Mouse (Mus musculus): ENCODE results near the gene Pcsk1.

Gene Pcsk1

GRCm38 (mm10) chr13:75089721-75090410 lies at the start of gene Pcsk1:
Pcsk1 (plus strand) TSS chr13:75089826.
- WGBS, result under 1% methylated on average over 28 of the region's 28 CpGs

GRCm38 (mm10) chr13:75063947-75064346 lies 25.7 kb upstream of the Pcsk1 start:
- WGBS, result 82% methylated on average over 3 of the region's 3 CpGs

- 37% methylated on average over 6 of the region's 6 CpGs for WGBS
Measured at GRCm38 (mm10) chr13:75088597-75088996, 1.0 kb upstream of the Pcsk1 start.

DNA sequence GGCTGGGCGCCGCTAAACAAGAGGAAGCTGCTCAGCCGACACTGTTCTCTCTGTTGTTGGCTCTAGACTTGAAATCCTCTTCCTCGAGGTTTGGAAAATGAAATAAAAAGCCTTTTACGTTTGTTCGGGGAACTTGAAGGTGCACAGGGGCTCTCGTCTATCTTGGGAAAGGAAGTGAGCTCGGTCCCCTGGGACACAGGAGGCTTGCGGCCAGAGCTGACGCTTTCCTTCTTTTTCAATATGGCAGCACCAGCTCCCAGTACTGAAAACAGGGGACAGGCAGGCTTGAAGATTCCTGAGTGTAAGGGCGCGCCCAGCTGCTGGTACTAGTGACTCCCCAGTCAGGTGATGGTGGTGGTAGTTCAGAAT lies 769 bp downstream of the Pcsk1 start:
- WGBS, result 2% methylated on average over 12 of the region's 12 CpGs

- 37% methylated on average over 5 of the region's 5 CpGs for WGBS
Measured at GRCm38 (mm10) chr13:75091071-75091470, 1.4 kb downstream of the Pcsk1 start.

DNA sequence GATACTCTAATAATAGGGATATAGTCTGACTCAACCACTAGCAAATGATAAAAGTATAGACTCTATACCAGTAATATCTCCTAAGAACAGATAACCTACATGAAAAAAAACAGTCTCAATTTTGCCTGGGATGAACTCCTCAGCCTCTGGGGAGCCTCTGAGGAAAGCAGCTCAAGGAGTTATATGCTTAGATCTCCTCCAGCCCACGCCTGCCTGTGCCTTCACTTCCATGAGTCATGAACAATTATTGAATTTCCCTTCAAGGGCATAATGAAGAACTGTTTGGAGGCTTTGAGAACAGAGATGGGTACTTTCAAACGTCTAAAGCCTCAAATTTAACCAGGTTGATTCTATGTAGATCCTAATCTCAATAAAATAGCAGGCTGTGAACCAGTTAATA lies 23.5 kb downstream of the Pcsk1 start:
- WGBS, result 21% methylated on average over 2 of the region's 2 CpGs

DNA sequence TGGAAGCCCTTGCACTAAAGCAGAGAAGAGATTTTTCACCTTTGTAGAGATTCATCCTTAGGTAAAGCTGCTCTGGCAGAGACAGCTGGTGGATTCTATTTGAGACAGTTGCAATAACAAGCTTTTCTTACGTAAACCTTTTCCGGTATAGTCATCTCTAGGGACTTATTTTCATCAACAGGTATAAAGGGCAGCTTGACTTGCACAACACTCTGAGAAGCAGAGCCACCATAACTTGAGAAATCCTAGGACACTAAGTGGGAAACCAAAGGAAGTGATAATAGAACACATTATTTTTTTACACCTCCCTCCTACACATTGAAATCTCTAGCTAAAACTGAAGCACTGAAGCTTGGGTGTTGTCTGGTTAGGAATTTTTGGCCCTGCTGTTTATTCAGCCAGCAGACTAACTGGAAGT lies 24.4 kb downstream of the Pcsk1 start:
- 54% methylated on average over 2 of the region's 2 CpGs for WGBS

- 63% methylated on average over 1 of the region's 1 CpGs for WGBS
Measured at GRCm38 (mm10) chr13:75114838-75115237, 25.2 kb downstream of the Pcsk1 start.

DNA sequence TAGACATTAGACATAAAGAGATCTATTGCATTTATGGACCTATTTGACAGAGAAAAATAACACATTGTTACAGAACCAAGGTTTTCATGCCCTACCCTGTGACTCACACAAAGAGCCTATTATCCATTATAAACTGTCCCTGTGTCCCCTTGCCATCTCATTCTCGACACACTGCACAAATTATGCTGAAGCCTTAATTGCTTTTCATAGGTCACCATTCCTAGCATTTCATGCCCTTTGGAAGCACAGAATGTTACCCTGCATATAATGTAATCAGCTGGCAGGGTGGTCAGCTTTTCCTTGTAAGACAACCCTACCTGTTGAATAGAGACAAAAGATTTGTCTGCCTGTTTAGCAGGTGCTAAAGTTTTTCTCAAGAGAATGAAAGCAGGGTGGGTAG lies 71.0 kb downstream of the Pcsk1 start:
- WGBS, result 40% methylated on average over 1 of the region's 1 CpGs

GRCm38 (mm10) chr13:75163408-75163807 lies 73.8 kb downstream of the Pcsk1 start:
- WGBS, result 36% methylated on average over 1 of the region's 1 CpGs
